ENCODE assay signal across 31 mouse cellular contexts in the genomic region with DNA sequence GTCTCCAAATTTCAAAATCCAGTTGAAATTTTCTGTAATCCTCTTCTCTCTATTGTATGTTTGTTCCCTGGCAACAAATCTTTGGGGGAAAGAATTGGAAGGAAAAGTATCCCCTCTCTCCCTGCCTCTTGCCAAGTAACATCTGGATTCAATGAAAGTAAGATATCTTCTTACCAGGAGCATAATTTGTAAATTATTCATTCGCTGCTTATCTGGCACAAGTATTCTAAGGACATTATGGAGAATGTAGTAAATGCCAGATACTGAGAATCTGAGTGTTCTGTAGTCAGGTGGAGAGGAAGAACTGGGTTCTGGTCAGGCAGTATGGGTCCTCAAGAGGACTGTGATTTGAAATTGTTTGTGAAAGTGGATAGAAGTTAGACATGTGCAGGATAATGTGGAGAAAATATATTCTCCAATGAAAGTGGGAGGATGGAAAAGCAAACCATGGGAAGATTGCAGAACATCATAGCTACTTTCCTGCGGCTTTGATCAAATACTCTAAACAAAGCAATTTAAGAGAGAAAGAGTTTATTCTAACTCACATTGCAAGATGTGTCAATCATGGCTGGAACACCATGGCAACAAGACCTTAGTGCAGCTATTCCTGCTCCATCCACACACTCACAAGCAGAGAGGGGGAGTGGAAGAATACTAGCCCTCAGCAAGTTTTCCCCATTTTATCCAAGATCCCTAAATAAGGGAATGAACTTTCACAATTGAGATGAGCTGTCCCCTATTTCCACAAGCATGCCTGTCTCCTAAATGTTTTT.
A peak's percentile ranks its signal among the peaks of the same experiment; 100 is the strongest.
DNase-seq lines count a peak whose midpoint lies in the region; ATAC-seq lines count a peak whose summit lies in the region.
"Had no signal": no experiment of that assay in that cellular context is flagged by ENCODE, and none has a peak within 500 bp of the region (broad histone marks: within the 10 kb centered on the region; RNA-seq: fewer than 3 reads in every experiment).

No protein-coding gene starts in this region.

- no peak overlapping the region for H3K4me3 ChIP-seq in midbrain, embryonic 11.5 days (ENCODE audit: low read depth, low read length)
- no peak overlapping the region for H3K4me3 ChIP-seq in midbrain, embryonic 16.5 days (ENCODE audit: low read depth, low read length)
- no peak overlapping the region for H3K4me3 ChIP-seq in embryonic facial prominence, embryonic 10.5 days
- H3K4me3 ChIP-seq: erythroblast, embryonic 14.5 days; heart, embryonic 10.5 days; heart, embryonic 15.5 days; hindbrain, embryonic 12.5 days; limb, embryonic 12.5 days; lung, embryonic 15.5 days; midbrain, embryonic 10.5 days; myocyte; neural tube, embryonic 12.5 days; stomach, embryonic 15.5 days had no signal

- no peak overlapping the region for H3K27ac ChIP-seq in midbrain, embryonic 11.5 days (ENCODE audit: low read depth, low read length)
- no peak overlapping the region for H3K27ac ChIP-seq in midbrain, embryonic 16.5 days (ENCODE audit: low read length)
- no peak overlapping the region for H3K27ac ChIP-seq in embryonic facial prominence, embryonic 10.5 days (replicated peaks)
- H3K27ac ChIP-seq: heart, embryonic 10.5 days; heart, embryonic 15.5 days; hindbrain, embryonic 12.5 days; limb, embryonic 12.5 days; lung, embryonic 15.5 days; midbrain, embryonic 10.5 days; neural tube, embryonic 12.5 days; stomach, embryonic 15.5 days had no signal

- WGBS in midbrain, embryonic 11.5 days: 71% methylated on average over 2 of the region's 2 CpGs
- 67% methylated on average over 2 of the region's 2 CpGs for WGBS in midbrain, embryonic 16.5 days
- WGBS in embryonic facial prominence, embryonic 10.5 days: 50% methylated on average over 2 of the region's 2 CpGs

- no peaks in the 10 kb centered on the region for H3K27me3 ChIP-seq in midbrain, embryonic 11.5 days (ENCODE audit: control insufficient read depth, insufficient read depth, low read length)
- no peaks in the 10 kb centered on the region for H3K27me3 ChIP-seq in midbrain, embryonic 16.5 days (ENCODE audit: control insufficient read depth, insufficient read depth, low read depth, low read length)
- H3K27me3 ChIP-seq in embryonic facial prominence, embryonic 10.5 days (replicated peaks; ENCODE audit: low read depth, poor library complexity, severe bottlenecking): no peaks in the 10 kb centered on the region
- H3K27me3 ChIP-seq: heart, embryonic 15.5 days; hindbrain, embryonic 12.5 days; limb, embryonic 12.5 days; lung, embryonic 15.5 days; neural tube, embryonic 12.5 days; stomach, embryonic 15.5 days had no signal

- H3K4me1 ChIP-seq in midbrain, embryonic 11.5 days (ENCODE audit: control insufficient read depth, insufficient read depth, low read length): no peaks in the 10 kb centered on the region
- no peaks in the 10 kb centered on the region for H3K4me1 ChIP-seq in midbrain, embryonic 16.5 days (ENCODE audit: control insufficient read depth, insufficient read depth, low read length)
- peaks cover 6% of the 10 kb centered on the region; the same call in 1 of the 2 replicates for H3K4me1 ChIP-seq in embryonic facial prominence, embryonic 10.5 days
- H3K4me1 ChIP-seq: heart, embryonic 10.5 days; heart, embryonic 15.5 days; hindbrain, embryonic 12.5 days; limb, embryonic 12.5 days; lung, embryonic 15.5 days; neural tube, embryonic 12.5 days; stomach, embryonic 15.5 days had no signal

- no peaks in the 10 kb centered on the region for H3K9me3 ChIP-seq in midbrain, embryonic 11.5 days (ENCODE audit: control insufficient read depth, low read length)
- H3K9me3 ChIP-seq in midbrain, embryonic 16.5 days (replicated peaks; ENCODE audit: control insufficient read depth, low read length, poor library complexity, severe bottlenecking): no peaks in the 10 kb centered on the region
- H3K9me3 ChIP-seq in embryonic facial prominence, embryonic 10.5 days: no peaks in the 10 kb centered on the region
- H3K9me3 ChIP-seq: heart, embryonic 10.5 days; heart, embryonic 15.5 days; hindbrain, embryonic 12.5 days; limb, embryonic 12.5 days; lung, embryonic 15.5 days; midbrain, embryonic 10.5 days; neural tube, embryonic 12.5 days; stomach, embryonic 15.5 days had no signal

- no peak overlapping the region for H3K4me2 ChIP-seq in midbrain, embryonic 11.5 days
- H3K4me2 ChIP-seq in midbrain, embryonic 16.5 days (ENCODE audit: low read length): no peak overlapping the region
- H3K4me2 ChIP-seq: heart, embryonic 15.5 days; hindbrain, embryonic 12.5 days; limb, embryonic 12.5 days; liver, embryonic 11.5 days; lung, embryonic 15.5 days; neural tube, embryonic 12.5 days; stomach, embryonic 15.5 days had no signal

- DNase-seq in midbrain, embryonic 11.5 days (ENCODE audit: low spot score, missing footprints): no peak
- DNase-seq in embryonic facial prominence, embryonic 10.5 days (ENCODE audit: low spot score): peak; percentile 10
- DNase-seq in forelimb bud, embryonic 11.5 days (ENCODE audit: low read depth, low spot score): peak; percentile 0
- DNase-seq in urinary bladder, postnatal 14 days (ENCODE audit: low spot score): no peak
- no peak for DNase-seq in testis, postnatal 10 days (ENCODE audit: low spot score)
- no peak for DNase-seq in urinary bladder, postnatal 25 days (ENCODE audit: low spot score)
- DNase-seq: adrenal gland, postnatal 25 days; B cell, adult 2 months; cerebellum, adult 8-10 months; cerebellum, postnatal 25 days; gastrocnemius, postnatal 25 days; heart, adult 11 months; heart, postnatal 36 days; kidney, adult 8-10 months; kidney, postnatal 10 days; right cerebral cortex, postnatal 25 days; thymus, postnatal 14 days had no signal

- H3K36me3 ChIP-seq in midbrain, embryonic 11.5 days (ENCODE audit: control insufficient read depth, insufficient read depth, low read length): no peaks in the 10 kb centered on the region
- H3K36me3 ChIP-seq in midbrain, embryonic 16.5 days (ENCODE audit: control insufficient read depth, insufficient read depth, low read length): no peaks in the 10 kb centered on the region
- no peaks in the 10 kb centered on the region for H3K36me3 ChIP-seq in embryonic facial prominence, embryonic 10.5 days (replicated peaks)
- H3K36me3 ChIP-seq: heart, embryonic 10.5 days; heart, embryonic 15.5 days; hindbrain, embryonic 12.5 days; limb, embryonic 12.5 days; lung, embryonic 15.5 days; midbrain, embryonic 10.5 days; neural tube, embryonic 12.5 days; stomach, embryonic 15.5 days had no signal

- peak; percentile 65; the same call in 1 of the 2 replicates for ATAC-seq in midbrain, embryonic 11.5 days (ENCODE audit: low FRiP score)
- no peak for ATAC-seq in midbrain, embryonic 16.5 days
- ATAC-seq: forebrain, embryonic 16.5 days; intestine, embryonic 16.5 days had no signal

- H3K9ac ChIP-seq in midbrain, embryonic 11.5 days (ENCODE audit: low read length): no peak overlapping the region
- H3K9ac ChIP-seq in midbrain, embryonic 16.5 days (ENCODE audit: low read depth, low read length): no peak overlapping the region
- H3K9ac ChIP-seq: heart, embryonic 15.5 days; hindbrain, embryonic 12.5 days; limb, embryonic 12.5 days; lung, embryonic 15.5 days; neural tube, embryonic 12.5 days; stomach, embryonic 15.5 days had no signal

Comparison
In these comparisons a context has a peak if more than half of its experiments do, and no peak if none do; other contexts are left out.
1. DNase-seq: peak in embryonic facial prominence, embryonic 10.5 days (single experiment) and forelimb bud, embryonic 11.5 days (single experiment); none in midbrain, embryonic 11.5 days (single experiment), urinary bladder, postnatal 14 days (single experiment), testis, postnatal 10 days (single experiment) and urinary bladder, postnatal 25 days (single experiment).